Mouse (Mus musculus) 3134 (cell line): ENCODE measurements at regions not wholly inside any gene's neighbourhood (a gene's known extent, or its start where the extent isn't known, plus 50 kb on each side); places are given as distances from the start of the nearest gene placed in this dataset.

Experiments
- DNase-seq: peaks from one replicate; pipeline ENCODE4 v3.0.0-alpha.2; 2011; ENCODE audit warnings: low spot score; ENCODE audit not compliant: insufficient read length; ENCODE audit errors: extremely low read depth

DNA sequence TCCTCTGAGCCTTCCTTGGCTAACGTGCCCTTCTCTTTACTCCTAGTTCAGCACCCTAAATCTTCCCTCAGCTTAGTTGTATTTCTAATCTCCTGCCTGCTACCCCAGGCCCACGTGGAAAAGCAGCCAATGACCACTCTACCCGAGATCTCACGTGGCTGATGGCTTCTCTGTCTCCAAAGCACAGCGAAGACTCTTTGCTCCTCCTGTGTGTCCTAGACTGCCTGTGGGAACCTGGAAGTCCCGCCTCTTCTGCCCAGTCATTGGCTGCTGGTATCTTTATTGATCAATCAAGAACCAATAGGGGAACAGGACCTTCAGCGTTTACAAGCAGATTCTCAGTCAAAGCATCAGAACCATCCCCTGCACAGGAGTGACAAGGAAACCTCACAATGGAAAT is 54.8 kb downstream of the Gm19935 start:
- peak; percentile 6 for DNase-seq

DNA sequence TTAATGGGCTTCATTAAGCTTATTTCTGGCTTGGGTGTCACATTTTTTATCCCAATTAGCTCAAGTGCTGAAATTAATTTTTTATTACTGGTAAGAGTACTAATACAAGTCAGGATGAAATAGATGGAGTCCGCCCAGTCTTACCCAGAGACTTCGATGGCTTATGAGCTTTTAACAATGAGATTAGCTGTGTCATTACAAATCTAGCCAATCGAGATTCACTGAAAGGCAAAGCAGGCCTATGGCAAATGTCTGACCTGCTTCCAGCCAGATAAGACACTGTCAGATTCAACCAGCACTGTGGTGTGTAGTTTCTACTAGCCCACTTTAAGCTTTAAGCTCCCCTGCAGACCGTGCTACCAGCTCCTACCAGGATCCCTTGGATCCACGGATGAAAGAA is 55.2 kb downstream of the Gm19935 start:
- no peak for DNase-seq

DNA sequence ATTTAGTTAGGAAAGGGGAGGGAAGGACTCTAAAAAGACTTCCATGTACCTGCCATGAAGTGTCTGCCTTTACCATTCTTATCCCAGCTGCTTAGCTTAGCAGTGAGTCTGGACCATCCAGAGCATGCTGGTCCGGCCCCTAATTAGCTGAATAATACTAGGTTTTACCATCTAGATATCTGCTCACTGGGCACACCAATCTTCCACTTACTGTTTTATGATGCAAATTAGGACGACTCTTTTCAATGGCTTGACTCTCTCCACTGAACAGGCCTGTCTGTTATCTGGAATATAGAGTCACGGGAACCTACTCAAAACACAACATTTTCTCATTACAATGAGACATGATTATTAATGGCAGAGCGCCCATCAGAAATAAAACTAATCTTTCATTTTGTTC is 55.7 kb downstream of the Gm19935 start:
- no peak for DNase-seq

DNA sequence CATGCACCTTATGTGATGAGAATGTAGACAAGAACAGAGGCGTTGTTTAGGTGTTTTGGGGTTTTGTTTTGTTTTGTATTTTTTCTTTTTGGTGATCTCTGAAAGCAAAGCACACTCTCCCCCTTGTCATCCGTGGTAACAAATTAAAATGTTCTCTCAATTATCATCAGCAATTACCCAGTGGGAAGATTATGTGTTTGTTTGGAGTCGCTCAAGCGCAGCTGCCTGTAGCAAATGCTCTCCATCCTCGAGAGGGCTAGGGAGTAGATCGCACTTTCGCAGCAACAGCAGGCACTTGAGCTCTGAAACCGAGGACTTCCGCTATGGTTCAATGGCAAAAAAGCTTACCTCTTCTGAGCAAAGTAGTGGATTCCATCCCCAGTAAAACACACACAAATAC is 57.7 kb downstream of the Gm19935 start:
- no peak for DNase-seq

DNA sequence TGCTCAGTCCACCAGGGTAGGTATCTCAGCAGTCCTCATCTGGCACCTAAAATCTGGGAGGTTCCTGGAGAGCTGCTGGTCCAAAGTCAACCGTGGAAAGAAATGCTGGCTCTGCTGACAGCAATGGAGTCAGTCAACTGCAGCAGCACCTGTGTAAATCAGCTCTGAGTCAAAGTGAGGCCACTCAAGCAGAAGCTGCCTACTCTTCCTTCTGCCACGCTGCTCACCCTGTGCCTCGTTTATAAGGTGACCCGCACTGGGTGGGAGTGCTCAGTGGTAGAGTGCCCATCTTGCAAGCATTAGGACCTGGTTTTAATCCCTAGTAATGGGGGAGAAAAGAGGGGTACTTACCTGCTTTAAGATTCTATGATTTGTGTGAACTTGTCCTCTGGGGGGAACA is 62.2 kb downstream of the Gm19935 start:
- DNase-seq, result no peak

DNA sequence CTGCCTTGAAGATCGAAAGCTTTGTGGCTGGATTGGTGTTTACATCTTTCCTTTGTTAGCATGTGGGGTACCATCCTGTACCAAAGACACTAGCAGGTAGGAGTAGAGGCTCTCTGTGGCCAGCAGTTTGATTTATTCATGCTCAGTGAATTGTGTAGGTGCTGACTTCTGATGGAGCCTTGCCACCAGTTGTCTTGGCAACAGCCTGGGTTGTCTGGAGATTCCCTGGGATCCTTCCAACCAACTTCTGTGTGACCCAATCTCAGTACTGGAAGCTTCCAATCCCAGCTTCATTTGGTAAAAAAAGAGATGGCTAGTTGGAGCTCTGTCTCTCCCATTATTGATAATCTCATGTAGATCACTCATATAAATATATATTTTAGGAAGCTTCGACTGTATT is 73.6 kb downstream of the Gm19935 start:
- DNase-seq, result no peak

DNA sequence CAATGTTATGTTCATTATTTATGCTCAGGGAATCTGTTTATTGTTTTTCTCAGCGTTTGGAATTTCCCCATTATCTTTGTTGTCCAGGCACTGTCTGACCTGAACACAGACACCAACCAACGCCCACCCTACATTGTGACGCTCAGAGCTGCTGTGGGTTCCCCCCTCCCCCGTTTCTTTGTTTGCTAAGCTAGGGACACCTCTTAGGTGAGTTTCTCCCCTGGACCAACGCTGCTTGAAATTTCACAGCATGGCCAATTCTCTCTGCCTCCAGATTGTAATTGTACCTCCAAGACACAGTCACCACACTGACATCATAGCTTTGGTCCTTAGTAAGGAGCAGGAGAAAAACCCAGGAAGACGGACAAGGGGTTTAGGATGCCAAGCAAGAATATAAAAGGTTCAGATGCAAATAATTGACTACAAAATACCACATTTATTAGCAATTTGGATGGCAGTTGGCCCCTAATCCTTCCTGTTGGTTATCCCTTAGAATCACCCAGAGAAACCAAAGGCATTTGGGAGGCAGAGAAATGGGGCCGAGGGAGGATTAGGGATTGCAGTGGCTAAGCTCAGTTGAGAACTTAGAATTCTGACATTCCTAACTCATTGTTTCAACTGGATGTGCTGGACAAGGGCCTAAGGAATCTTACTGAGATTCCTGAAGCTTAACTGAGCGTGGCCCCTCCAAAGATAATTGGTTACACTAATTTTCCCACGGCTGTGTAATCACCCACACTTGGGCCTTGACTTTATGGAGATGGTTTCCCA is 76.0 kb downstream of the Gm19935 start:
- DNase-seq, result no peak

DNA sequence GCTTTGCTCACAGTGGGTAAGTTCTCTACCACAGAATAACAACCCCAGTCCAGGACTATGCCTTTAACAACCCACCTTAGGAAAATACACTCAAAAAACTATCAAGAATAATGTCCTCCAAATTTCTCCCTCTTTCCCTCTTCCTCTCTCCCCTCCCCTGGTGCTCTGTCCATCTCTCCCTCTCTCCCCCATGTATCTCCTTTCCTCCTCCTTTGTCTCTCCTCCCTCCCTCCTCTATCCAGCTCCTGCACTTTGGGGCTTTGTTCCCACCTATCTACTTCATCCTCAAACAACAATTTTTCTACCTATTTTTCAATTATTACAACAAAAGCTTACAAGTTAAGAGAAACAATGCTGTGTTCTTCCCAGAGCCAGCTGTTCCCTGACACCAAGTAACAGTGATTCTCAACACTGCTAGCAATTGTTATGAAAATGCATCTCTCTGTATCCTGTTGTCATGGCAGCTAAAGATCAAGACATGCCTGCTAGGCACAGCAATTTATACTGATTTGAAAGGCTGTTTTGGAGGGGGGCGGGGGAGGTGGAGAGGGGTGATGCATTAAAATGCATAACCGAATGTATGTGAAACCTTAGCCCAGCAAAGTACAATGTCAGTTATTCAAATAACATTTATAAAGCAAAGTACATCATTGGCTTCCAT is 76.8 kb downstream of the Gm19935 start:
- no peak for DNase-seq

DNA sequence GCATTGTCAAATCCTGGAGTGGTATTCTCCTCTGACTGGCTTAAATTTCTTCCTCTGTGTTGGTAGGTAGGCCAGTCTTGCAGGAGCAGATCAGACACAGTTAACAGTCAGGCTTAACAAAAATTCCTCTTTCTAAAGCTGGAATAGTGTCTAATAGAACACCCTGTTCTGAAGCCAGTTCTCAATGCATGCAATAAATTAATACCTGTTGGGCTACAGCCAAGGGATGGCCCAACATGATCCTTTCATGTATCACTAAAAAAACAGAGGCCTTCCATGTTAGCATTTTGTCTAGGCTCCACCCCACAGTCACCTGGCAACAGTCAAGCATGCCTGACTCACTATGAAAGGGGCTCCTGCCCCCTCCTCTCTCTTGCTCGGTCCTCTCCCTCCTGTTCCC is 89.2 kb downstream of the Gm19935 start:
- no peak for DNase-seq

DNA sequence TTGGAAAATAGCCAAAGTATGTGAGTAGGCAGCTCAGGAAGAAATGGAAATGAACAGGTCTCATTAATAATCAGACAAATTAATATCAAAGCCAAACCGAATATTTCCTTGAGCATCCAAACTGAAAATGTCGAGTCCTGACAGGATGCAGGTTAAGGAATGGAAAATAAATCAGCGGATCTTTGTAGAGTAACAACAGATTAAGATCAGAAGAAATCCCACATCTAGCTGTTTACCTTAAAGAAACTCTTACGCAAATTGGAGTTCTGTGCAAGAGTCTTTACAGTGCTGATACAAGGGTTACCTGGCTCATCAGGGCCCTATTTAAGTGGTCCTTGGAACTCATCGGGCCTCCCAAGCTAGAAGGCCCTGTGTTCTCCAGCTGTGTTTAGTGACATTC is 92.0 kb downstream of the Gm19935 start:
- DNase-seq, result no peak

DNA sequence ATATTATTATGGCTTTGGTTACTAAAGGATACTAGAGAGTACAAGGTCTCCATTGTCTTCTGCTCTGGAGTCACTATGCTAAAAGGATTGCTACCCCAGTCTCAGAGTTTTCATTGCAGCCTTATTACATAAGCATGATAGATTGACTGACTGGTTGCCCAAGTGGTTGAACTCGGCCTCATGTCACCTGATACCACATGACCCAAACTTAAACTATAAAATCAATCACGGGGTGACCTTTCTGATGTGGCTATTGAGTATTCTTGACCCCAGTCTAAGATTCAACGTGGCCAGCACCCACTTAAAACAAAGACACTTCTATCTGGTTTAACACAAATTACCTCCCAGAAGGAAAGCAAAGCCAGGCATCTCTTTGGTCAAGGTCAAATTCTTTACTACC is 100.8 kb downstream of the Gm19935 start:
- no peak for DNase-seq

DNA sequence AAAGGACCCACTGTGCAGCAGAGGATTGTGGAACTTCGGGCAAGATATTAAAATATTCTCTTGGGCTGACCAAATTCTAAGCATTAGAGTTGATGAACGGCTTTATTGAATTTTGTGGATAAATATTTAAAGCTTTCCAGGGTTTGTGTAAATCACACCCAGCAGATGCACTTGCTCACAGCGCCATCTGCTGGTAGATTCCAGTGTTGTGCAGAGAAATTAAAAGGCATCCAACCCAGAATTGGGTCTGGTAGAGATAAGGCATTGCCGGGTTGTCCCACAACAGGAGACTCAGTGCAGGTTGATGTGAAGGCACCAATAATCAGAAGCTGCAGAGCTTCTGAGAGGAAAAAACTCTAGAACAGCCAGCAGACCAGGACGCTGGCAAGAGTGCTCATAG is 108.7 kb downstream of the Gm19935 start:
- DNase-seq, result no peak

DNA sequence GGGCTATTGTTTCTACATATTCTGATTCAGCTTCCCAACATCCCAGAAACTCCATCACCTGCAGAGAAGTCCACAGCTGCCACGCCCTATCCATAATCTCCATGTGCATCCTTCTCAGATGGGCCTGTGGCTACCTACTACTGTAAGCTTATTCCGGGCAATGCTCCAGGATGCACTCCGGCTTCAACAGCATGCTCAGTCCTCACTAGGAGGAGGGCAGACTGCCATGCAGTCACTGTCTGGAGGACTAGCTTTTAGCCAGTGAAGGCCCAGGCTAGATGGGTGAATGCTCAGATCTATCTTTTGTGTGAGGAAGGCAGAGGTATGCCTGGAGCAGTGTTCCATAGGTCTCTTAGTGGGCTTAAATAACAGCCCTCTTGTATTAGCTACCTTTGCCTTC is 124.7 kb downstream of the Gm19935 start:
- DNase-seq, result no peak

DNA sequence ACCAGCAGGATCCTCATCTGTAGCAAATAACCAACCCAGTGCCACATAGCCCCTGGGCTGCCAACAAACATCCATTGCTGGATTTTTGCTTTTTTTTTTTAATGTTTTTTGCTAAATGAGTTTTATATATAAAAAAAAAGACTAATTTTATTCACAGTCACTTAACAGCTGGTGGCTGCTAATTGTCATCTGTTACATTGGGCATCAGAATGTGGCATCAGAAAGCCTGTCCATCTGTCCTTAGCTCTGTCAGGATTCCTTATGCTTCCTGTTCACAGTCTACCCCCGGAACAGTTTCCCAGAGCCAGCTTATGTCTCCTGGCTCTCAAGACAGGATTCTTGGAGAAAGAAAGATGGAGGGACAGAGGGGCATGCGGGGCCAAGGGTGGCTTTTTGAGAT is 132.1 kb downstream of the Gm19935 start:
- DNase-seq, result no peak

DNA sequence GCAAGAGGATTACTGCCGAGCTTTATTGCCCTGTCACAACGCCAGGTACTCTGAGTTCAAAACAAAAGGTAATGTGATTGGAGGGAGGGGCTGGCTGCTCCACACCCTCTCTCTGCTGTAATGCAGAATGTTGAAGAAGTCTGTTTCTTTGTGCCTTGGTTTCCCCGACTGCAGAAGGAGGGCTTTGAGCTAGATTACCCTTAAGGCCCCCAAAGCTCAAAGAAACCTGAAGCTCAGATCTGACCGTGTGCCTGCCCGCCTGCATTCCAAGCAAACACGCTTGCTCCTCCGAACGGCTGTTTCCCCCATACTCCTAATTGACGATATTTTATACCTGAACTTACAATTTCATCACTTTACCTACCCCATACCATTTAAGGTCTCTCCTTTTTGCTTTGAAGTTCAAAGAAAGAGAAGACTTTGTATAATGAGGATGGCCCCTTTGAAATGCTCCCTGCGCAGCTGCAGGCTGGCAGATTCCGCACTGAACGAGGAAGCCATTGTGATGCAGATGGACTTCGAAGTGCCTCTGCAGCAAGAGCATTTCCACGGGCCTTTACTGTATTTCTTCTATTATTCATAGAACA is 146.6 kb downstream of the Gm19935 start:
- DNase-seq, result no peak

DNA sequence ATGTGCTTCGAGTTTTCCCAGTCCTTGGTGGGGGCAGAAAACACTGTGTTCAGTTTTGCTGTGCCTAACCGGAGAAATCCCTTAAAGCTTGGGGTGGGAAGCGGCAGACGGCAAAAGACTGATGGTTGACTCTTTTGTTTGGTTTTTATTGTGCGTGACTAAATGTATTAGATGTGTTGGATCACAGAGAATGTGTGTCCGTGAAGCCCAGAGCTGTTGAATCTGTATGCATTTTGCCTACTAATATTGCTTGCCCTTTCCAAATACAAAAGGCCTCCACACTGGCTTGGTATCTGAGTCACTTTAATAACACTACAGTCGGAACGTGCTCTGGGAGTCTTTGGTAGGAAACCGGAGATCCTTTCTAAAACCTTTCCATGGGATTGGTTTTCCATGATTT is 147.8 kb downstream of the Gm19935 start:
- no peak for DNase-seq

DNA sequence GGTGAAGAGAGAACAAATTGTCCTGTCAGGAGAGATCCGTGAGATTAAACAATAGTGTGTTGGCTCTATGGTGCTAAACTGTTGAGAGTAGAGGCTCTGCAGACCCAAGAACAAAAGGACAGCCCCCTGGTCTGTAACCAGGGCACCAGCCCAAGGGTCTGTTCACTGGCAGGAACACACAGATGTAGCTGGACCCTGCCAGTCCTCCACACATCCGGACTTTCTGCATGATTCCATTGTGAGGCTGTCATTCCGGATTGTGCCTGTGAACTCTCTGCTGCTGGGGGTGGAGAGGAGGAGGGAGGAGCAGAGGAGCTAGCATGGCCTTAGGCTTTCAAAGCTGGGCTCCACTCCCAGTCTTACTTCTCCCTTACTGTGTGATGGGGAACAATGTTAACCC is 158.1 kb downstream of the Gm19935 start:
- DNase-seq, result no peak

DNA sequence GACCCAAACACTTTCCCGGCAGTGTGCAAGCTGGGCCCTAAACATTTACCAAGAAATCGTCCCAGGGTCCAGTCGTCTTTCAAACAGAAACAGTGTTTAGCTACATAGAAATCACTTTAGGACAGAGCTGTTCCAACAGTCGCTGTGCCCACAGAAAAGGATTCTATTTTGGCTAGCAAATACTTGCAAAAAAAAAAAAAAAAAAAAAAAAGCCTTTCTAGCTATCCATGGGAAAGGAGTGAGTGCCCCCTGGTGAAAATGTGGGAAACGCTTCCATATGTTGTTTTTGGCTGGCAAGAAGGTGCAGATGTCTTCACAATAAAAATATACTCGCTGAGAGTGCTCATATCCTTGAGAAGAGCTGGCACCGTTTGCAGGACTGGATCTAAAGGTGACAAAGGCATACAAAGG is 159.5 kb downstream of the Gm19935 start:
- DNase-seq, result no peak

DNA sequence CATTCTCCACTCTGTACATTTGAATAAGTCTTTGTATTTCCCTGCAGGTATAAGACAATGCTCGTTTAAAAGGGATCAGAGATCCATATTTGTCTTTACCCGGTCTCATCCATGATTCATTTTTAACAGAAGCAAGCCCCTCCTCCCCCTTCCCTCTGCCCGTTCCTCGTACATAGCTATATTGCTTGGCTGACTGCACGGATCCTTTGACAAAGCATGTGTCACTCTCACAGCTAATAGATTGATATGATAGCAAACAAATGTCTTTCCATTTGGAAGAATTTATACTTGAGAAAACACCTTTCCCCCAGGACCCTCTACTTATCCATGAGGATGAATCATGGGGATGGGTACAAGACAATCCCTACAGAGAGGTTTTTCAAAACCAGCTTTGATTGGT is 160.1 kb downstream of the Gm19935 start:
- DNase-seq, result no peak

DNA sequence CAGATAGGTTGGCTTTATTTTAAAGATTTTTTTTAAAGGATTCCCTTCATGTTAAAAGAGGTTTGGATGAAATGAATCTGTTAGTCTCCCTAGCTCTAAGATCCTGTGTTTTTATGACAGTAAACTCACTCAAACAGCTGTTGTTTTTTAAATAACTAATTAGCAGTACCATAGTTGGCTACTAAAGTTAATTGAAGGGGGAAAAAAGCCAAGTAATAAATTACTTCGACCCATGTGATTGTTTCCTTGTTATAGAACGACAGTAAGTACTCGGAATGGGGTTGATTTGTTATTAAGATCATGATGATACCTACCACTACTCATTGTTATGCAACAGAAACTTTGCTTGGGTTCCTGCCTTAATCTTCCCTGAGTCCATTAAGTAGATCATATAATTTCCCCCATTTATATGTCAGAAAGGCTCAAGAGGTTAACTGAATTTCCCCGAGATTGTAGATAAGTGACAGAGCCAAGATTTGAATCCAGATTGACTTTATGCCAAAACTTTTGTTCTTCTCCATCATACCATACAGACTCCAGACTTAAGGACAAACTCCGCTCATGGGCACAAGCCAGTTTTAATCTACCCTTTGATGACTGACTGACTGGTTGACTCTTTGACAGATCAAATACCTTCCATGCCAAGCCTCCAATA is 160.6 kb downstream of the Gm19935 start:
- no peak for DNase-seq

DNA sequence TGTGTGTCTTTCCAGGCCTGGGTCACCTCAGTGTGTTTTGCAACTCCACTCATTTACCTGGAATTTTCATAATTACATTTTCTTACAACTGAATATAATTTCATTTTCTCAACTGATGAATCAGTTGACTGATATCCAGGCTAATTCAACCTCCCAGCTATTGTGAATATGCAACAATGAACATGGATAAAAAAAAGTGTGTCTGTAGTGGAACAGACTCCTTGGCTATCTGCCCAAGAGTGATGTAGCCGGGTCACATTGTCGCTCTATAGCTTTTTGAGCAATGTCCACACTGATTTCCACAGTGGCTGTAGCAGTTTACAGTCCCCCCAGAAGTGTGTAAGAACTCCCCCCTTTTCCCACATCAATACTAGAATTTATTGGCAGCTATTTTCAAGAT is 162.4 kb downstream of the Gm19935 start:
- DNase-seq, result no peak

DNA sequence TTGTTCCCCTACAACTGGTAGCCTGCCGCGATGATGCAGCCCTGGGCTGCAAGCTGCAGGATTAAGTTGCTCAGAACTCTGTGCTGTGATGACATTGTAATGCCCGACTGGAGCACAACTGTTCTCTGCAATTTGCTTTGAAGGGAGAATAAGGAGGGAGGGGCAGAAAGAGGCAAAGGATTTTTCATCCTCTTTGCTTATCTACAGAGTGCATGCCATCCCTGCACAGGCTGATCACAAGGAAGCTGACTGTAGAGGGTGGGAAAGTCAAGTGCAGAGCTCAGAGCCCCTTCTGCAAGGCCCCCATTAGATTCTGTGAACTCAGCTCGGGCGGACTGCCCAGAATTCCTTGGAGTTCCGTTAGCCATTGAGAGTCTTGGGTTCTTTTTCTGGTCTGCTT is 174.8 kb downstream of the Gm19935 start:
- DNase-seq, result no peak
